Mouse (Mus musculus) lung, postnatal 0 days (tissue): ENCODE measurements at regions not wholly inside any gene's neighbourhood (a gene's known extent, or its start where the extent isn't known, plus 50 kb on each side); places are given as distances from the start of the nearest gene placed in this dataset.

Experiments used
- CTCF ChIP-seq: IDR thresholded peaks from 2 replicates; pipeline ENCODE4 v1.5.1; 2016; ENCODE audit warnings: antibody characterized with exemption, mild to moderate bottlenecking
- EP300 ChIP-seq: IDR thresholded peaks from 2 replicates; pipeline ENCODE4 v1.6.1; 2016; ENCODE audit warnings: antibody characterized with exemption, mild to moderate bottlenecking, control low read depth

GRCm38 (mm10) chr10:51154743-51155142 lies 260.2 kb downstream of the Sim1 start:
- TF ChIP-seq CTCF: no peak
- TF ChIP-seq EP300: no peak
